Mouse (Mus musculus): ENCODE results near the gene Mpped2. TPM values are rescaled to one million over a fixed set of nuclear protein-coding genes. Genes with fewer than 3 reads are reported as not detected.
A peak's percentile ranks its signal among the peaks of the same experiment; 100 is the strongest.

The Mpped2 gene
- polyA plus RNA-seq, 1 experiment: not detected

GRCm38 (mm10) chr2:106674319-106674718 lies 18.8 kb upstream of the Mpped2 start:
- Histone ChIP-seq H3K4me1 (ENCODE audit: control insufficient read depth, insufficient read depth, low read length) (no peaks in the 10 kb centered on the region), H3K27ac (ENCODE audit: insufficient read depth, low read depth, low read length) (no peak overlapping the region), H3K4me3 (ENCODE audit: insufficient read depth, low read depth, low read length) (no peak overlapping the region)
- TF ChIP-seq CTCF (IDR thresholded peaks at IDR 0.05; ENCODE audit: insufficient read depth, low read depth, low read length): no peak
- no peak for TF ChIP-seq POLR2A (IDR thresholded peaks at IDR 0.05; ENCODE audit: insufficient read depth, low read depth, low read length)
- 80% methylated on average over 8 of the region's 8 CpGs for WGBS

DNA sequence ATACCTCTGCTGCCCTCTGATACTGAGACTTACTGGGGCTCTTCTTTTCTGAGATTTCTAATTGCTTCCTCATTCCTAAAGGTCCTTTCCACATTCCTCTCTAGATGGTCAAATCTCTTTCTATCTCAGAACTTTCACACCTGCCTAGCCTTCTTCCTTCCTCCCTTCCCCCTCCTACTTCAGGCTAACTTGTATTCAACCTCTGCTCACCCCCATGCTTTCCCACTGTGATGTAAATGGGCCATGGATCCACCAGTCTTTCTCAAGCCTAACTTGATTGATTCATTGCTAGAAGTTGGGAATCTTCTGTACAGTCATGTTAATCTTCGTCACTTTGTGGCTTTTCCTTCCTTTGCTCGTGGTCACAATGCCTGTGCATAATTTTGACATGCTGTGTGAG lies 15.6 kb upstream of the Mpped2 start:
- WGBS: 80% methylated on average over 2 of the region's 2 CpGs
- Histone ChIP-seq H3K4me1 (ENCODE audit: control insufficient read depth, insufficient read depth, low read length) (no peaks in the 10 kb centered on the region), H3K4me3 (ENCODE audit: insufficient read depth, low read depth, low read length) (no peak overlapping the region), H3K27ac (ENCODE audit: insufficient read depth, low read depth, low read length) (no peak overlapping the region)
- TF ChIP-seq POLR2A (IDR thresholded peaks at IDR 0.05; ENCODE audit: insufficient read depth, low read depth, low read length): no peak
- TF ChIP-seq CTCF (IDR thresholded peaks at IDR 0.05; ENCODE audit: insufficient read depth, low read depth, low read length): no peak

GRCm38 (mm10) chr2:106679720-106680455 lies 13.2 kb upstream of the Mpped2 start:
- TF ChIP-seq CTCF (IDR thresholded peaks at IDR 0.05; ENCODE audit: insufficient read depth, low read depth, low read length) (no peak), POLR2A (IDR thresholded peaks at IDR 0.05; ENCODE audit: insufficient read depth, low read depth, low read length) (no peak)
- 82% methylated on average over 5 of the region's 5 CpGs for WGBS

DNA sequence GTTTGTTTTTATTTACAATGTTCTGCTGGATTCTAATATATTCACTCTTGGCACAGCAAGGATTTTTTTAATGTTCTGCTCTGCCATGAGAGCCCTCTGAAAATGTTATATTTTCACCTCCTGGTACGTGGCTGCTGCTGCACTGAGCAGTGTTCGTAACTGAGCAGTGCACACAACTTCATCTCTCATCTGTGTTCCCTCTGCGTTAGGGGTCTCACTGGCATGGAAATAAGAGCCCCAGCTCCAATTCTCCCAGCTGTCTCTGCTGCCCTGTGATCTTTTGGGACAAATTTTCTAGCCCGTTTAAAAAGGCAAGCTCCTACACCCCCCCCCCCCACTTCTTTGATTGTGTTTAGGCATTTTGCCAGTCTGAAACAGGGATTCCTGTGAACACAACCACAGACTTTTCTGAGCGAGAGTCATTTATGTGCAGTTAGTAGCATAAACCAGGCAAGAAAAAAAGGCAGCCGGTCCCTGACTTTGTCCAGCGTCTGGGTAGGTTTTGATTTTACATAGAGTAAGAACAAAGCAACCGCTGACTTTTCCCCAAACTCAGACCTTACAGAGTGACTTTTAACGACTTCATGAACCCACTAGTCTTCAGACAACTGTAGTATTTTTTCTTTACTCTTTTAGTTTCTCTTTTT lies 9.8 kb upstream of the Mpped2 start:
- Histone ChIP-seq H3K27ac (ENCODE audit: insufficient read depth, low read depth, low read length) (no peak overlapping the region), H3K4me1 (ENCODE audit: control insufficient read depth, insufficient read depth, low read length) (no peaks in the 10 kb centered on the region), H3K4me3 (ENCODE audit: insufficient read depth, low read depth, low read length) (no peak overlapping the region)
- no peak for TF ChIP-seq POLR2A (IDR thresholded peaks at IDR 0.05; ENCODE audit: insufficient read depth, low read depth, low read length)
- TF ChIP-seq CTCF (IDR thresholded peaks at IDR 0.05; ENCODE audit: insufficient read depth, low read depth, low read length): no peak
- 31% methylated on average over 9 of the region's 9 CpGs for WGBS

More at GRCm38 (mm10) chr2:106679720-106680455, 13.2 kb upstream of the Mpped2 start:
- H3K4me3 ChIP-seq (ENCODE audit: insufficient read depth, low read depth, low read length): no peak overlapping the region
- no peak overlapping the region for H3K27ac ChIP-seq (ENCODE audit: insufficient read depth, low read depth, low read length)
- H3K4me1 ChIP-seq (ENCODE audit: control insufficient read depth, insufficient read depth, low read length): no peaks in the 10 kb centered on the region

GRCm38 (mm10) chr2:106683832-106684231 lies 9.2 kb upstream of the Mpped2 start:
- H3K4me3 ChIP-seq (ENCODE audit: insufficient read depth, low read depth, low read length): no peak overlapping the region
- WGBS: 47% methylated on average over 4 of the region's 4 CpGs
- TF ChIP-seq POLR2A (IDR thresholded peaks at IDR 0.05; ENCODE audit: insufficient read depth, low read depth, low read length) (no peak), CTCF (IDR thresholded peaks at IDR 0.05; ENCODE audit: insufficient read depth, low read depth, low read length) (no peak)

GRCm38 (mm10) chr2:106691753-106692363 lies 1.2 kb upstream of the Mpped2 start:
- H3K4me1 ChIP-seq (ENCODE audit: control insufficient read depth, insufficient read depth, low read length): peaks cover 10% of the 10 kb centered on the region
- H3K27ac ChIP-seq (ENCODE audit: insufficient read depth, low read depth, low read length): no peak overlapping the region
- no peak overlapping the region for H3K4me3 ChIP-seq (ENCODE audit: insufficient read depth, low read depth, low read length)
- WGBS: 54% methylated on average over 6 of the region's 6 CpGs
- TF ChIP-seq POLR2A (IDR thresholded peaks at IDR 0.05; ENCODE audit: insufficient read depth, low read depth, low read length) (no peak), CTCF (IDR thresholded peaks at IDR 0.05; ENCODE audit: insufficient read depth, low read depth, low read length) (no peak)

More at GRCm38 (mm10) chr2:106683832-106684231, 9.2 kb upstream of the Mpped2 start:
- H3K4me1 ChIP-seq (ENCODE audit: control insufficient read depth, insufficient read depth, low read length): no peaks in the 10 kb centered on the region
- no peak overlapping the region for H3K27ac ChIP-seq (ENCODE audit: insufficient read depth, low read depth, low read length)

- TF ChIP-seq CTCF (IDR thresholded peaks at IDR 0.05; ENCODE audit: insufficient read depth, low read depth, low read length): no peak
- no peak for TF ChIP-seq POLR2A (IDR thresholded peaks at IDR 0.05; ENCODE audit: insufficient read depth, low read depth, low read length)
- no peak overlapping the region for H3K27ac ChIP-seq (ENCODE audit: insufficient read depth, low read depth, low read length)
- H3K4me3 ChIP-seq (ENCODE audit: insufficient read depth, low read depth, low read length): peak overlapping the region; percentile 68; the same call in 1 of the 2 replicates
- 13% methylated on average over 14 of the region's 14 CpGs for WGBS
- H3K4me1 ChIP-seq (ENCODE audit: control insufficient read depth, insufficient read depth, low read length): peaks cover 10% of the 10 kb centered on the region
These were observed 675 bp upstream of the Mpped2 start for GRCm38 (mm10) chr2:106692405-106692782.

- TF ChIP-seq CTCF (IDR thresholded peaks at IDR 0.05; ENCODE audit: insufficient read depth, low read depth, low read length) (no peak), POLR2A (IDR thresholded peaks at IDR 0.05; ENCODE audit: insufficient read depth, low read depth, low read length) (no peak)
- under 1% methylated on average over 89 of the region's 91 CpGs for WGBS
- H3K27ac ChIP-seq (ENCODE audit: insufficient read depth, low read depth, low read length): peak overlapping the region; percentile 84
- H3K4me3 ChIP-seq (ENCODE audit: insufficient read depth, low read depth, low read length): peak overlapping the region; percentile 68
- H3K4me1 ChIP-seq (ENCODE audit: control insufficient read depth, insufficient read depth, low read length): peaks cover 10% of the 10 kb centered on the region
These were observed 865 bp downstream of the Mpped2 start for GRCm38 (mm10) chr2:106693702-106694566.
